Mouse (Mus musculus): ENCODE data around the gene 6030458C11Rik.

6030458C11Rik gene

GRCm38 (mm10) chr15:12762258-12762913 is 62.1 kb downstream of the 6030458C11Rik start:
- DNase-seq (ENCODE audit: inconsistent age in 2 of 2, low spot score in 1 of 2): no peak

- DNase-seq (ENCODE audit: inconsistent age in 2 of 2, low spot score in 1 of 2): no peak
Observed at GRCm38 (mm10) chr15:12760747-12761146, 63.7 kb downstream of the 6030458C11Rik start.

- no peak for DNase-seq (ENCODE audit: inconsistent age in 2 of 2, low spot score in 1 of 2)
Observed at GRCm38 (mm10) chr15:12758461-12758860, 66.0 kb downstream of the 6030458C11Rik start.
